In the genomic region with DNA sequence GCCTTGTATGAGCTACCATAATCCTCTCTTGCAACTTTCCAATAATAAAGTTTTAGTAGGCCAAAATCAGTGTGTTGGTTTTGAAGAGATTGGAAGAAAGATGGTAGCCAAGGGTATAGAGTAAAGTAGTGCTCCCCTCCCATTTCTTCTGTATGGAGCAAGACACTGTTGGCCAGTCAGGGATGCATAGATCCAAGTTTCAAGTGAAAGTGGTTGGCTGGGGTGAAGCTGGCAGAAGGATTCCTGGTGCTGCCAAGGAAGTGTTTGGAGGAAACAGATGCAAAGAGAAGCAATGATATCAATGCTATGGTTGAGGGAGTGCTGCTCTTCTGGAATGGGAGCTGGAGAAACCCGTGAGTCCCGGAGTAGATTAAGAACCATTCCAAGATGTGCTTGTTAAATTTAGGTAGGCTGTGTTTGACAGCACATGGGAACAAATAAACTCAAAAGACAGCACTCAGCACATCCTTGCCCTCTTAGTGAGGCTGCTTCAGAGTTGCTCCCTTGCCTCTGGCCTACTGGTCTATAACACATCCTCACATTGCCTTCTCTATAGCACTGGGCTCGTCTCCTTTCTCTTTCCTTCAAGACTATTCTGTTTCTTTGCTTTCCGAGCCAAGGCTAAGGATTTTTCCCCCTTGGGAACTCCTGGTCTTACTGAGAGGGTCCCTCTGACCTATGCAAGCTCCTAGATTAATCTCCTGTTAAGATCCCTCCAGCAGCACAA, we compare ENCODE assay signal across 23 mouse cellular contexts. TPM values are rescaled to one million over a fixed set of nuclear protein-coding genes. Genes with fewer than 3 reads are reported as not detected.
"Had no signal": no experiment of that assay in that cellular context is flagged by ENCODE, and none has a peak within 500 bp of the region (broad histone marks: within the 10 kb centered on the region; RNA-seq: fewer than 3 reads in every experiment).

No protein-coding gene starts in this region.

- H3K27ac ChIP-seq: neural tube, embryonic 12.5 days; neural tube, embryonic 13.5 days; neural tube, embryonic 15.5 days; stomach, embryonic 15.5 days; stomach, postnatal 0 days had no signal

- H3K4me3 ChIP-seq: neural tube, embryonic 12.5 days; neural tube, embryonic 13.5 days; neural tube, embryonic 15.5 days; stomach, embryonic 15.5 days had no signal

- H3K4me1 ChIP-seq: neural tube, embryonic 12.5 days; neural tube, embryonic 13.5 days; stomach, embryonic 15.5 days had no signal

- H3K4me2 ChIP-seq: neural tube, embryonic 12.5 days; neural tube, embryonic 13.5 days; neural tube, embryonic 15.5 days; stomach, embryonic 15.5 days had no signal

- H3K9ac ChIP-seq: neural tube, embryonic 12.5 days; neural tube, embryonic 13.5 days; neural tube, embryonic 15.5 days; stomach, embryonic 15.5 days had no signal

- H3K27me3 ChIP-seq: neural tube, embryonic 12.5 days; neural tube, embryonic 13.5 days; neural tube, embryonic 15.5 days; stomach, embryonic 15.5 days had no signal

- H3K9me3 ChIP-seq: neural tube, embryonic 12.5 days; neural tube, embryonic 13.5 days; neural tube, embryonic 15.5 days; stomach, embryonic 15.5 days had no signal

- DNase-seq: retina, postnatal 1 day; right cerebral cortex, adult 18-20 months; right cerebral cortex, postnatal 14 days; right cerebral cortex, postnatal 25 days; right cerebral cortex, postnatal 4 days; spleen, adult 18-20 months; thymus, adult 18-20 months; thymus, adult 2 months; thymus, postnatal 14 days; thymus, postnatal 25 days; thymus, postnatal 36 days; thymus, postnatal 4 days had no signal

- H3K36me3 ChIP-seq: neural tube, embryonic 12.5 days; neural tube, embryonic 13.5 days; neural tube, embryonic 15.5 days; stomach, embryonic 15.5 days had no signal

RNA-seq across cellular contexts. Expression of gene Myh2, which starts 22.4 kb away (rescaled TPM):
- total RNA-seq: neutrophil, adult 5-6 weeks had no signal
- polyA plus RNA-seq: neural tube, embryonic 13.5 days; small intestine, adult 2 months; spleen, adult 2 months; stomach, embryonic 14.5 days; stomach, embryonic 15.5 days; testis, adult 2 months; thymus, postnatal 0 days had no signal

RNA-seq across cellular contexts. Expression of gene Myh1, which starts 51.4 kb away (rescaled TPM):
- total RNA-seq: neutrophil, adult 5-6 weeks had no signal
- polyA plus RNA-seq: neural tube, embryonic 12.5 days; small intestine, adult 2 months had no signal
